Mouse (Mus musculus): ENCODE measurements at regions not wholly inside any gene's neighbourhood (a gene's known extent, or its start where the extent isn't known, plus 50 kb on each side); places are given as distances from the start of the nearest gene placed in this dataset.
"Not testable (repeated sequence)": the region's sequence is repeated elsewhere in the genome, so short reads cannot be mapped to it uniquely, and the experiment has no call there.

DNA sequence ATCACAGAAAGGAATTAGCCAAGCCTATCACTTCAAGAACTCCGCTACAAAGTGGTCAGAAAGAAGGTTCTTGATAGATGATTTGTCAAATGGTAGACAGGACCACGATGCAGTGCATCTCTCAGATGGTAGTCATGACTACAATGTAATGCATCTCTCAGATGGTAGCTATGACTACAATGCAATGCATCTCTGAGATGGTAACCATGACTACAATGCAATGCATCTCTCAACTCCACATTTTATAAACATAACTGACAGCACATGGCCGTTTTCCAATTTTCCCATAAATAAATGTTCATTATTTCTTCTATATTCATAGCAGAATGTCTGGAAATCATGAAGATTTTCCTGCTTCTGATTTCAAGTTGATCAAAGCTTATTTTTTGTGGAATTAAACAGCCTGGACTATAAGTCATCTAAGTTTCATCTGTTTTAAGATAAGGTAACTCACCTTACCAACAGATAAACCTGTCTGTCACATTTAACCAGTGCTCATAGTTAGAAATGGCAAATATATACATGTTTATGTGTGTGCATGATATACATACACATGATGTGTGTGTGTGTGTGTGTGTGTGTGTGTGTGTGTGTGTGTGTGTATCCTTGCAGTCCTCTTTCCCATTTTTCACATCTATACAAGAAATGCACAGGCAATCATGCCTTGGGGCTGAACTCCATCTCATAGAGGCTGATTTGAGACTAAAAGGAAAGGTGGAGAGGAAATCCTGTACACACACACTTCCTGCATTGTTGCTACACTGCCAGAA is 122.4 kb downstream of the Phf3 start:
- DNase-seq = no peak

DNA sequence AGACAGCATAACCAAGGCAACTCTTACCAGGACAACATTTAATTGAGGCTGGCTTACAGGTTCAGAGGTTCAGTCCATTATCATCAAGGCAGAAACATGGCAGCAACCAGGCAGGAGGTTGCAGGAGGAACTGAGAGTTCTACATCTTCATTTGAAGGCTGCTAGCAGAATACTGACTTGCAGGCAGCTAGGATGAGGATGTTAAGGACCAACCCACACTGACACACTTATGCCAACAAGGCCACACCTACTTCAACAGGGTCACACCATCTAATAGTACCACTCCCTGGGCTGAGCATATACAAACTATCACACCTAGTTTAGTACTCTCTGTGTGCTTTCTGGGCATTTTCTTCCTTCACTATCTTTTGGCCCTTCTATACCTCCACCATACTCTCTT is 131.8 kb downstream of the Phf3 start:
- no peak for DNase-seq

- peak in 1 of 2 experiments; percentile 53 for DNase-seq
These were observed 132.9 kb downstream of the Phf3 start for GRCm38 (mm10) chr1:30740831-30741230.

DNA sequence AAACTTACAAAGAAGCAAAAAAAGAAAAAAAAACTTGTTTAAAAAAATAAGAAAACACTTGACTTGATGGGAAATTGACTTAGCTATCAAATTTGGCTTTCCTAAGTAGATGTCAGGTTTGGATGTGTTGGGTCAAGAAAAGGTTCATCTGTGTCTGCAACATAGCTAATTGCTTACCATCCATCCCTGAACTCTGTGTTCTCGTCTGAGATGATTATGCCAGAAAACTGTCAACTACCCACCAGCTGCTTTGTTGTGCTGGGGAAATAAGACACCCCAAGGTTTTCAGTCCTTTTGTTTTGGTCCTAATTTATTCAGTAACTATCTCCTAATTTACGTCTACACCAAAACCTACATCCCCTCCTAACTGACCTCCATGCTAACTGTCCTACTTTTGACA is 152.2 kb downstream of the Phf3 start:
- no peak for DNase-seq

DNA sequence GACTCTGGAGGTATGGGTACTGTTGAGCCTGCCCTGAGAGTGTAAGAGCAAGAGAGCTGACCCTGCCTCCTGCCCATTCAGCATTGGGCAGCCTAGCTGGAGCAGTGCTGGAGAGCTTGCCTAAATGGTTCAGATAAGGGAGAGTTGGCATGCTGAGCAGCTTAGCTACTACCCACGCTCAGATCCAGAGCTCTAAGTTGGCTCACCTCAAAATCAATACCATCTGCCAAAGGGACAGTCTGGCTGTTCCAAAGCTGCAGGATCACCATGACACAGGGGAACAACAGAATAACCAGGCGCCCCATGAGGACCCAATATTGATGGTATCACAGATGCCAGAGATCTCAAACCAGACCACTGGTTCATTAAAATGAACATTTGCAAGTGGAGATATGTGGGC is 152.9 kb downstream of the Phf3 start:
- peak; percentile 59 to 60 for DNase-seq

GRCm38 (mm10) chr1:30718578-30718977 is 155.1 kb downstream of the Phf3 start:
- no peak for DNase-seq

DNA sequence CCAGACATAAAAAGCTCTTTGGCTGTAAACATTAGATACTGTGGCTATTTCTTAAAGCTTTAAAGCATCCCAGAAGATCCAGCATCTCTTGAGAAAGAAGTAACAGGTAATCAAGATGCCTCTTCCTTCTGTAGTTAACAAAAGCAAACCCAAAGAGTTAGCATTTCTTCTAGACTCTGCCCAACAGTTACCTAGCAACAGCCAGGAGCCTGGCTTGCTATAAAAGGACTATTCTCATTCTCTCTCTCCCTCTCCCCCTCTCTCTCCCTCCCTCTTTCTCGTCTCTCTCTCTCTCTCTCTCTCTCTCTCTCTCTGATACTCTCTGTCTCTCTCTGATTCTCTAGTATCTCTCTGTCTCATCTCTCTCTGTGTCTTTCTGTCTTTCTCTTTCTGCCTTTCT is 157.4 kb downstream of the Phf3 start:
- no peak for DNase-seq

- peak in 1 of 2 experiments; percentile 21 for DNase-seq
These were observed 172.6 kb downstream of the Phf3 start for GRCm38 (mm10) chr1:30701116-30701515.

DNA sequence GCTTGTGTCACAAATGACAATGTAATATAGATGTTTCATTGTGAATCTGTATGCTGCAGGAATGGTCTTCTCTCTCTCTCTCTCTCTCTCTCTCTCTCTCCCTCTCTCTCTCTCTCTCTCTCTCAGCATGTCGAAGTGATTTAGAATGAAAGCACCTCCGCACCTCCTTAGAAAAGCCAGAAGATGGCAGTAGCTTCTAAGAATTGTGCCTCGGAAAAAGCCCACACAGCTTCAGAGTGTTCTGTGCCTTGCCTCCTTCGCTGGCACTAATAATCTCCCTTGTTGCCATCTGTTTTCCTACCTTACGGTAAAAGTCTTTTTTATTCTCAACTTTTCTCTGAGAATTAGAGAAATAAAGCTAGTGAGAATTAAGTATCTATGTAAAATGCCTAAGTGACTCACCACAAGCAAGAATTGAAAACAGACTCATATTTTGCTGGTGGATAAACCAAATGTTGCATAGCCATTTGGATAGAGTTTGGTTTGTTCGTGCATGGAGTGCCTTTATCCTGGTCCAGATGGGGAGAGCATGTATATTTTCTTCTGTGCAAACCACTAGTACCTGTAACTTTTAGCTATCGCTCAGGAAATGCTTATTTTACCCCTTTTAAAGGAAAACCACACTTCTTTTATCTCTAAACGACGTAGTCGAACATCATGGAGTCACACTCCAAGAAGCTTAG is 173.2 kb downstream of the Phf3 start:
- no peak for DNase-seq

DNA sequence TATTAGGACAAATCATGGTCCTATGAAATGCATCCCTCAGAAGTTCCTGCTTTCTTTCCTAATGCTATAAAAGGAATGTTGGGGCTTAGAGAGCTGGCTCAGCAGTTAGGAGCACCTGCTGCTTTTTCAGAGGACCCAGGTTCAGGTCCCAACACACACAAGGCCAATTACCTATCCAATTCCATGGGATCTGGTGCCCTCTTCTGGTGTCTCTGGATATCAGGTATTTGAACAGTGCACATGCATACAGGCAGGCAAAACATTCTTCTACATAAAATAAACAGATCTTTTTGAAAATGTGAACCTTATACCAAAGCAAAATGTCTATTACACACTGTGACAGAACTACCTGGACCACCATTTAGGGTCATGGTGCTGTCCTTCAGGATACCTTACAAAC is 177.4 kb downstream of the Phf3 start:
- DNase-seq = no peak

DNA sequence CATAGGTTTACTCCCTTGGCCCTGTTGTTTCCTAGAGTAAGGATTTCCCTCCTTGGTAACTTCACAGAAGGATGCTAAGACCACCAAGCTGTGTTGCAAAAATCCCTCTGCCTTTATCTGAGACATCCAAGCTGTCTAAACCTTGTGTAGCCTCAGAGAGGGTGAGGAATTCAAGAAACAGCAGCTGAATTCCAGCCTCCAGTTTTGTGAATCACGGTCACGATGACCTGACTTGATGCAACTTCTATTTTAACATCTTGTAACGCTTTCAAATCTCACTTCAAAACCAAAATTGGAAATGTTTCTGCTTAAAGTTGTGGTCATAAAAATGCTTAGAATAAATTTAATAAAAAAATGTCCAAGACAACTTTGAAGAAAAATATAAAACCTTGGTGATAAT is 188.4 kb downstream of the Phf3 start:
- DNase-seq = no peak

GRCm38 (mm10) chr1:30683889-30684288 is 189.8 kb downstream of the Phf3 start:
- no peak for DNase-seq

DNA sequence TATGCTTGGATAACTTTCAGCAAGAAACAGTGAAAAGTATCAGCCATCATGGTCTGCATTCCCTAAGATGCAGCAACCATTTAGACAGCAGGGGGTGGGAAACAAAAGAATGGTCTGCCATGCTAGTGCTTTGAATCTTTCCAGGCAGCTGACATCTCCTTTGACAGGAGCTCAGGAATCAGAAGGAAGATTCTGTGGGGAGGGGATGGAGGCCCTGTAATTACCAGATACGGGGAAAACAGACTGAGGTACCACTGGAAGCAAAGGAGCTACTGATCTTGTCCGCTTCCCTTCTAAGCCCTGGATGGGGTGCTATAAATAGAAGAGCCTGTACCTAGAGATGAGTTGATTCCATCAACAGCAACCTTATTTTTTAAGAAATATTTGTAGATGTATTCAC is 233.9 kb downstream of the Phf3 start:
- DNase-seq = no peak

DNA sequence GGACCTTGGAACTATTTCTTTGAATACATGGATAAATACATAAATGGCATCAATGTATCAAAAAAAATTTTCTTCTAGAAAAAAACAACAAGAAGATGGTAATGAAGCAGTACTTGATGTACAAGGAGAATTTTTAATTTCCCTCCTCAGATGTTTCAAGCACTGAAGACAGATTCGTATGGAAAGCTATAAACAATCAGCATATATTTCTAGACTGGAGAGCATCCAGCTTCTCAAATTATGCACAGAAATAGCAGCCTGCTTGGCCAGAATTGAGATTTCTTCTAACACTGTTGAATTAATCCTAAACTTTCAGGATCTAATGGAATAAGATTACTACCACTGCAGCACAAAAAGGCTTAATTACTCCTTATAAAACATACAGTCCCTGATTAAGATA is 241.0 kb downstream of the Phf3 start:
- DNase-seq = no peak

- not testable (repeated sequence) for DNase-seq
These were observed 245.9 kb downstream of the Phf3 start for GRCm38 (mm10) chr1:30627796-30628195.

DNA sequence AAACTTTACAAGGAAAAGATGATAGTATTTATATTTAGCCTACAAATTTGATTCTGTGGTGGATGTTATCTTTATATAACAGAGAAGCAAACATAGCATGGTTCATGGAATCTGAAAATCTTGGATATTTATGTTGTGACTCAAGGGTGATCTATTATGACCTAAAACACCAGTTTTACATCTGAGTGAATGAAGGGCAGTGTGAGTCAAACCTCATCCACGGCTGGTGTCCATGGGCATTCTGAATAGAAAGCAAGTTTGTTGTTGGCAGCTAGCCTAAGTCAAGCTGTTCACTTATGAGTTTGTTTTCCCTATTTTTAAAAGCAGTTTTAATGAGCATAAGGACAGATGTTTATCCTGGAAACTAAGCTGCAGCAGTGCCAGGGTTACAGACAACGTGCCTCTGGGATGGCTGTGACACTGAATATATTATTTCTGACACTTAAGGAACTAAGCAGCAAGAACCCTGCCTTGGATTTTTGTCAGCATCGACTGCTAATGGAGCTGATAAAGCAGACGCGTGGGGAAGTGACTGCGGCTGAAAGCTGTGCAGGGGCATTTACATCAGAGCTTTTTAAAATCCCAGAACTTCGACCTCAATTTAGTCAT is 278.5 kb downstream of the Phf3 start:
- DNase-seq = no peak

DNA sequence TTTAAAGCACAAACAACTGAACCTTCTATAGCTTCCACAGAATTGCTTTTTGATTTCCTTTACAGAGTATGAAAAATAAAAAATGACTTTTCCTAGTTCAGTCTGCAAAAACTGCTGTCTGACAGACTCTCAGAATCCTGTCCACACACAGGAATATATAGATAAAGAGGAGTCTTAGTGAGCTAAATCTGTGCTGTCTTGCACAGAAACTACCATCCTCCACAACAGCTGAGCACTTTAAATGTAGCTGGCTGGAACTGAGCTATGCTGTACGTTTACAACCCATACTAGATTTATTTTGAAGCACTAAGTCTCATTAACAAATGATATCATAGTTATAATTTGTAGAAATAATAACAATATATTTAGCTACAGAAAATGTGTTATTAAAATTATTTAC is 279.7 kb downstream of the Phf3 start:
- no peak for DNase-seq

GRCm38 (mm10) chr1:30590721-30591120 is 283.0 kb downstream of the Phf3 start:
- DNase-seq = peak in 1 of 2 experiments; percentile 31

DNA sequence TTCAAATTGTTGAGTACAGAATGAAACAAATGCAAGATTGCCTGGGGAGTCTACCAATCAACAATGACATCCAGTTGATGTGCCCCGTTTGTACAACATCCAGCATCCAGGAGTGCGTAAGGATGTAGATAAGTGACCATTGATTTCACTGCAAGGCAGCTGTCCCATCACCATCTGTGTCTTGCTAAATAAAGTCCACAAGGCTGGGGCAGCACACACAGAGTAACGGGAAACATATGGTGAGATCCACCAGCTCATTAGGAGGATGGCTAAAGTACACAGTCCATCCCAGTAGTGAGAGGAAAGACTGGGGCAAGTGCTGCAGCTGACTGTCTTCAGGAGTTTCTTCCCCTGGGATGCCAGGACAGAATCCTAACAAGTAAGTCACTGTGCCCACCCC is 284.8 kb downstream of the Phf3 start:
- no peak for DNase-seq

DNA sequence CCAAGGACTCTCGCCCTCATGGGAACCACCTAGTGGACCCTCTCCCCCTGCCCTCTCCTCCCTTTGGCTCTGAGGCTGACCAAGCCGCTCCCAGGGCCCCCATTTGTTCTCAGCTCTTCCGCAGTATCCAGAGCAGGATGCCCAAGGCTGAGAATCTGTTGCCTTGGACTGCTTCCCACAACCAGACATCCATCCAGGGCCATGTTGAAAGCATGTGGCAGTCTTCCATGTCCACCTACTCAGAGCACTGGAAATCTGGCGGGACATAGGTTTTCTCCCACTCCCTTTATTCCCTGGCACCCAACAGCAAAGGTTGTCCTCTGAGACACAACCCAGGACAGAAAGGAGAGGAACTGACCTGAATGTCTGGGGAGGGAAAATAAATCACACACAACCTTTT is 285.4 kb downstream of the Phf3 start:
- DNase-seq = peak; percentile 58 to 69

DNA sequence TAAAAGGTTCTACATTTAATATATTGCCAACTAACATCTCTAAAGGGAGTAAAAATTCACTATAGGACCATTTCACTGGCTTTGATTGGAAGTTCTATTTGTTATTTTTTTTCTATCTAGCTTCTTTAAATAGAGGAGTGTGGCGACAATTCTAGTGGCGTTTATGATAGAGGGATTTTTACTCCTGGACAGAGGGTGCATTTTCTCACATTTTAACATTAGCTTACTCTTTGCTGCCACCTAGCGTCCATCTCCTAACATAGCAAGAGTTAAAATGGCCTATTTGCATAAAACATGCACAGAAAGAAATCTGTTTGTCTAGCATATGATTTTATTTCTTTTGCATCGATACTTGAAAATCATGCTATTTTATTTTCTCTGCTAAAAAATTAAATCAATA is 288.9 kb downstream of the Phf3 start:
- DNase-seq = peak in 1 of 2 experiments; percentile 24

GRCm38 (mm10) chr1:30583860-30584259 is 289.9 kb downstream of the Phf3 start:
- no peak for DNase-seq

DNA sequence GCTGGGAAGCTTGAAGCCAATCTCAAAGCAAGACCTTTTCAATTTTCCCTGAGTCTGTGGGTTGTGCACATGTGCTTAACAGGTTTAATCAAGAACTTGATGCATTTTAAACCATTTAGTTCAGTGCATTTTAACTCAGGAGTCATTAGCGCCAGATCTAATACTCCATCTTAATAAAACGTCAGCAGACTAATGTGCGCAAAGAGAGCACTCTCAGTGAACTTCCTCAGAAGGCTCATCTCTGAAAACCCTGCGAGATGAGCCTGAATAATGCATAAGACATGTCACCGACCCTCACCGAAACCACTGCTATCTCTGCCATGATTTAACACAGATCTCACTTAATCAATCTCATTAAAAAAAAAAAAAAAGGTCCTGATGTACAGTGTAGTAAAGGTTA is 309.0 kb downstream of the Phf3 start:
- no peak for DNase-seq

GRCm38 (mm10) chr1:30548761-30549160 is 325.0 kb downstream of the Phf3 start:
- not testable (repeated sequence) for DNase-seq
